Mouse (Mus musculus) layer of hippocampus, postnatal 25 days (tissue): ENCODE data around the gene Reg2. TPM values are rescaled to one million over a fixed set of nuclear protein-coding genes. Genes with fewer than 3 reads are reported as not detected.
"Not testable (repeated sequence)": the region's sequence is repeated elsewhere in the genome, so short reads cannot be mapped to it uniquely, and the experiment has no call there.

ENCODE experiments used
- DNase-seq, 2 experiments: peaks; one replicate each; pipeline ENCODE4 v3.0.0; 2022; ENCODE audit warnings: mixed read lengths in 2 of 2, low spot score in 1 of 2; ENCODE audit errors: extremely low spot score in 1 of 2
- total RNA-seq, 2 experiments: library from RNA; stranded (reverse); gene quantifications; 2 replicates each; pipeline ENCODE4 v1.2.3; 2021

Gene Reg2
- total RNA-seq: not detected

- not testable (repeated sequence) for DNase-seq
Observed at GRCm38 (mm10) chr6:78395323-78395722, at the start of gene Reg2. Gene Reg2 (plus strand): TSS chr6:78395623.

DNA sequence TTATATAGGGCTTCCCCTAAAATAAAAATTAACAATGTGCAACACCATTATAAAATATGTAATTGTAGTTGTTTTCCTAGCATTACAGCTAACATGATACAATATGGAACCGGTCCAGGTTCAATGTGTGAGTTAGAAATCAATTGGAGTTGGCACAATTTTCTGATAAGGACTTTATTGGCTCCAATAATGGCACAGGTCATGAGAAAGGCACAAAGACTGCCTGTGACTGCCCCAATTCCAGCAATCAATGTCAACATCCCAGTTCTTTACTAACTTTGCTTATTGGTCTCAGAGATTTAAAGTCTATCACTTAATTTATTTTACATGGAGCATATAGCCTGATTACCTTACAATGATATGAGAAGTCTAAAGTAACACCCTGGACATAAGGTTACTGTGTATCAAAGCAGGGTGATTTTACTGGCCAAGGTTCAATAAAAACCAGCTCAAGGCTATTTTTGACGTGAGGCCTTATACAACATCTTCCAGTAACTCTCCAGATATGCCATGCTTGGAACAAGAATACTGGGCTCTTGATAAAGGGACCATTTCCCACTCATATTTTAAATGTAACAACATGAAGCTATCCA, 33.4 kb upstream of the Reg2 start:
- DNase-seq: no peak

- DNase-seq: no peak
Observed at GRCm38 (mm10) chr6:78370357-78370756, 25.1 kb upstream of the Reg2 start, which contains the start of gene Reg3b. Gene Reg3b (plus strand): TSS chr6:78370657.

GRCm38 (mm10) chr6:78378765-78379164, 16.7 kb upstream of the Reg2 start, which contains the start of gene Reg3d:
Gene Reg3d (minus strand): TSS chr6:78378865.
- DNase-seq: no peak

- DNase-seq: no peak
Observed at GRCm38 (mm10) chr6:78380409-78380808, 15.0 kb upstream of the Reg2 start, which contains the start of gene Reg3a. Gene Reg3a (plus strand): TSS chr6:78380709.

GRCm38 (mm10) chr6:78385609-78386008, 9.8 kb upstream of the Reg2 start:
- DNase-seq: no peak

GRCm38 (mm10) chr6:78422411-78422810, 27.0 kb downstream of the Reg2 start, which contains the start of gene Reg1:
Gene Reg1 (plus strand): TSS chr6:78422711.
- DNase-seq: not testable (repeated sequence)

GRCm38 (mm10) chr6:78425497-78425896, 30.1 kb downstream of the Reg2 start:
- DNase-seq: no peak

DNA sequence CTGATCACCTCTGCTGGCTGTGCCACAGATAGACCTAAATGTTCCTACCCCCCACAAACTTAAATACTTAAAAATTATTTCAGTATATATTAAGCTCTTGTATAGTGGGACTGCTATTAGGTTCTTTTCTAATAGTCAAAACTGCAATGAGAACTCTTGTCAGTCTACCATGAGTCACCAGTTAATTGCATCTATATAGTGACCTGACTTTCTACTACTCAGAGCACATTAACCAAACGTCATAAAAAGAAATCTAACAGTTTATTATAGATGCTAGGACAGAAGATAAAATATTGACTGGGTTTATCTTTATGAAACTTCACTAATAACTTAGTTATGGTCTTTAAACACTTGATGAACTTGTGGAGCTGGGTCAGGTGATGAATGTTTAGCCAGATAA, 51.8 kb downstream of the Reg2 start:
- DNase-seq: no peak

DNA sequence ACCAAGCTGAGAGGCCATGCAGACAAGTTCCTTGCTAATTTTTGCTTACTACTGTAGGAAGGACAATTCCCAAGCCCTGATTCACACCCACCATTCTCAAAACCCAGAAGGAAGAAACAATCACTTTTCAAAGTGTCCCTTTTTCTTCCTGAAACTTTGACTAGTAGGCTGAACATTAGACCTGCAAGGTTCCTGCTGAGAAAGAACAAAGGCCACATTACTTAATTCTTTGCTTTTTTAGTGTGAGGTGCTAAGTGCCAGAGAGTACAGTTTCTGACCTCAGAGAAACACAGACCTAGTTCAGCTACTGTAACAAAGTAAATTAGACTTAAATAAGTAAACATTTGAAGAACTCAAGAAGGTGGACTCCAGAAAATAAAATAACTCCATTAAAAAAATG, 53.0 kb downstream of the Reg2 start:
- DNase-seq: no peak

DNA sequence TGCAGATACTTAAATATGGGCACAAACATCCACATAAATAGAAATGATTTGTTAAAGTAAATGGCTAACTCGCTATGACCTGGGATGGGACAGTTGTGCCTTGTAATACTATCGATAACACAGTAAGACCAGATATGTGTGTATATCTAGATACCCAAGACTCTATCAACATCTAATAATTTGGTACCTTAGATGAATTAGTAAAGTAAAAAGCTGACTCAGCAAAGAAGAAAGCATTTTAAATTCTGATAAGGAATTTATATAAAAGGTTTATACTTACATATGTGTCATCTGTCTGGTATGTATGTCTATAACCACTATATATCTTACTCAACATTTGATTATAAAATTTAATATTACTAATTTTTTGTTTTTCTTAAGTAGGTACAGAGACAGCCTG, 57.4 kb downstream of the Reg2 start:
- no peak for DNase-seq

Other genes starting within 250 kb of the Reg2 start
- gene Reg3b, start 25.0 kb upstream of the Reg2 start, total RNA-seq: not detected
- not detected for gene Reg3d, start 16.8 kb upstream of the Reg2 start, total RNA-seq
- gene Reg3a, start 14.9 kb upstream of the Reg2 start, total RNA-seq: not detected
- gene Reg1, start 27.1 kb downstream of the Reg2 start, total RNA-seq: not detected
- gene Reg3g, start 73.2 kb downstream of the Reg2 start, total RNA-seq: not detected